Mouse (Mus musculus) C2C12 (cell line): Measurements from ENCODE around the gene Snrnp25.

Source experiments
- CEBPB ChIP-seq: IDR thresholded peaks from one replicate; pipeline ENCODE4 v1.6.1; 2011; ENCODE audit warnings: low read depth, mild to moderate bottlenecking, control low read depth, moderate library complexity
- CTCF ChIP-seq: IDR thresholded peaks from one replicate; pipeline ENCODE4 v1.5.1; 2011; ENCODE audit not compliant: control insufficient read depth, insufficient read depth, insufficient read length
- MAX ChIP-seq: IDR thresholded peaks from one replicate; pipeline ENCODE4 v1.6.1; 2011; ENCODE audit warnings: mild to moderate bottlenecking, control low read depth
- MYOD1 ChIP-seq: IDR thresholded peaks from one replicate; pipeline ENCODE4 v1.6.1; 2011; ENCODE audit warnings: low read depth; ENCODE audit not compliant: control insufficient read depth, insufficient read length
- MYOG ChIP-seq: IDR thresholded peaks from one replicate; pipeline ENCODE4 v1.6.1; 2011; ENCODE audit not compliant: control insufficient read depth, insufficient read length; ENCODE audit errors: extremely low read depth

GRCm38 (mm10) chr11:32186031-32186430, 19.2 kb upstream of the Snrnp25 start:
- TF ChIP-seq CTCF = no peak
- TF ChIP-seq MYOD1 = no peak
- TF ChIP-seq MAX = no peak
- no peak for TF ChIP-seq CEBPB
- TF ChIP-seq MYOG = no peak
